ENCODE assay signal across 32 mouse cellular contexts in genomic region chr6:16572828-16573227, GRCm38 (mm10).
DNase-seq lines count a peak whose midpoint lies in the region; ATAC-seq and TF ChIP-seq lines count a peak whose summit lies in the region.
"Had no signal": no experiment of that assay in that cellular context is flagged by ENCODE, and none has a peak within 500 bp of the region (broad histone marks: within the 10 kb centered on the region; RNA-seq: fewer than 3 reads in every experiment).

No protein-coding gene starts in this region.

- intact Hi-C loops in left cerebral cortex, adult 2 months (cut with DNase I) = loop anchor here (1.0 kb wide), 1 partner anchor 86 kb away; no protein-coding TSS in a partner anchor
- intact Hi-C loops in left cerebral cortex, postnatal 4 days (cut with DNase I) = no loop called here

- H3K4me1 ChIP-seq in embryonic facial prominence, embryonic 10.5 days = peaks cover 16% of the 10 kb centered on the region
- H3K4me1 ChIP-seq in hindbrain, embryonic 13.5 days (replicated peaks) = no peaks in the 10 kb centered on the region
- H3K4me1 ChIP-seq: heart, embryonic 10.5 days; intestine, embryonic 15.5 days; neural tube, embryonic 13.5 days had no signal

- no peak overlapping the region for H3K9ac ChIP-seq in hindbrain, embryonic 13.5 days
- H3K9ac ChIP-seq: embryonic facial prominence, embryonic 13.5 days; intestine, embryonic 15.5 days; limb, embryonic 15.5 days; liver, embryonic 14.5 days; lung, embryonic 14.5 days; neural tube, embryonic 13.5 days had no signal

- DNase-seq in left cerebral cortex, adult 2 months (ENCODE audit: extremely low spot score in 1 of 2, low spot score in 2 of 2) = no peak
- DNase-seq in left cerebral cortex, postnatal 4 days = no peak
- DNase-seq in brain, embryonic 14.5 days (ENCODE audit: low read depth) = peak; percentile 29
- DNase-seq in embryonic facial prominence, embryonic 10.5 days (ENCODE audit: low spot score) = peak; percentile 14
- peak; percentile 26 for DNase-seq in mesoderm, embryonic 11.5 days (ENCODE audit: low read depth, low spot score)
- DNase-seq in lung, postnatal 10 days = no peak
- DNase-seq: adrenal gland, postnatal 36 days; B cell, adult 2 months; cerebellum, adult 11-12 months; cerebellum, postnatal 25 days; kidney, adult 9 months; kidney, postnatal 14 days; lung, embryonic 14.5 days; lung, postnatal 4 days; retina, postnatal 1 day; spleen, adult 18-20 months; thymus, postnatal 14 days had no signal

- WGBS in embryonic facial prominence, embryonic 10.5 days = 41% methylated on average over 6 of the region's 6 CpGs
- 81% methylated on average over 6 of the region's 6 CpGs for WGBS in hindbrain, embryonic 13.5 days

- TF ChIP-seq POLR2A in brain, embryonic 14.5 days (IDR thresholded peaks at IDR 0.05; ENCODE audit: borderline replicate concordance, extremely low read depth, insufficient read depth, insufficient read length, poor library complexity, severe bottlenecking) = no peak

- TF ChIP-seq CTCF in left cerebral cortex, adult 2 months (IDR thresholded peaks at IDR 0.05) = no peak
- no peak for TF ChIP-seq CTCF in brain, embryonic 14.5 days (IDR thresholded peaks at IDR 0.05; ENCODE audit: borderline replicate concordance, extremely low read depth, insufficient read depth, insufficient read length)

- no peaks in the 10 kb centered on the region for H3K27me3 ChIP-seq in embryonic facial prominence, embryonic 10.5 days (replicated peaks; ENCODE audit: low read depth, poor library complexity, severe bottlenecking)
- H3K27me3 ChIP-seq in hindbrain, embryonic 13.5 days = no peaks in the 10 kb centered on the region
- H3K27me3 ChIP-seq: CH12.LX; embryonic facial prominence, embryonic 13.5 days; intestine, embryonic 15.5 days; limb, embryonic 15.5 days; neural tube, embryonic 13.5 days had no signal

- H3K27ac ChIP-seq in left cerebral cortex, adult 2 months = peak overlapping the region; percentile 18; the same call in 1 of the 2 replicates
- H3K27ac ChIP-seq in embryonic facial prominence, embryonic 10.5 days (replicated peaks) = no peak overlapping the region
- no peak overlapping the region for H3K27ac ChIP-seq in hindbrain, embryonic 13.5 days
- H3K27ac ChIP-seq: embryonic facial prominence, embryonic 13.5 days; heart, embryonic 10.5 days; intestine, embryonic 15.5 days; layer of hippocampus, adult 2 months; limb, embryonic 15.5 days; liver, embryonic 14.5 days; neural tube, embryonic 13.5 days had no signal

- no peak overlapping the region for H3K4me3 ChIP-seq in left cerebral cortex, adult 2 months
- no peak overlapping the region for H3K4me3 ChIP-seq in embryonic facial prominence, embryonic 10.5 days
- H3K4me3 ChIP-seq in hindbrain, embryonic 13.5 days = no peak overlapping the region
- H3K4me3 ChIP-seq: embryonic facial prominence, embryonic 13.5 days; heart, embryonic 10.5 days; intestine, embryonic 15.5 days; layer of hippocampus, adult 2 months; limb, embryonic 15.5 days; myocyte; neural tube, embryonic 13.5 days had no signal

- H3K9me3 ChIP-seq in embryonic facial prominence, embryonic 10.5 days = no peaks in the 10 kb centered on the region
- no peaks in the 10 kb centered on the region for H3K9me3 ChIP-seq in hindbrain, embryonic 13.5 days
- H3K9me3 ChIP-seq: embryonic facial prominence, embryonic 13.5 days; G1E; heart, embryonic 10.5 days; intestine, embryonic 15.5 days; limb, embryonic 15.5 days; neural tube, embryonic 13.5 days had no signal

- no peak overlapping the region for H3K4me2 ChIP-seq in hindbrain, embryonic 13.5 days
- H3K4me2 ChIP-seq: embryonic facial prominence, embryonic 13.5 days; intestine, embryonic 15.5 days; limb, embryonic 15.5 days; lung, embryonic 14.5 days; neural tube, embryonic 13.5 days had no signal

- H3K36me3 ChIP-seq in embryonic facial prominence, embryonic 10.5 days (replicated peaks) = no peaks in the 10 kb centered on the region
- H3K36me3 ChIP-seq in hindbrain, embryonic 13.5 days = no peaks in the 10 kb centered on the region
- H3K36me3 ChIP-seq: embryonic facial prominence, embryonic 13.5 days; G1E; heart, embryonic 10.5 days; intestine, embryonic 15.5 days; limb, embryonic 15.5 days; neural tube, embryonic 13.5 days had no signal

- ATAC-seq in hindbrain, embryonic 13.5 days (ENCODE audit: low FRiP score) = no peak
- ATAC-seq: forebrain, embryonic 14.5 days; hindbrain, embryonic 16.5 days; intestine, embryonic 15.5 days; midbrain, embryonic 16.5 days; Patski had no signal

Comparison
In these comparisons a context has a peak if more than half of its experiments do, and no peak if none do; other contexts are left out.
1. DNase-seq: peak in brain, embryonic 14.5 days (single experiment), embryonic facial prominence, embryonic 10.5 days (single experiment) and mesoderm, embryonic 11.5 days (single experiment); none in left cerebral cortex, adult 2 months (0 of 2), left cerebral cortex, postnatal 4 days (single experiment) and lung, postnatal 10 days (single experiment).